Mouse (Mus musculus) kidney, adult 9 months (tissue): ENCODE results near the gene Bricd5.
"Not testable (repeated sequence)": the region's sequence is repeated elsewhere in the genome, so short reads cannot be mapped to it uniquely, and the experiment has no call there.

Experiments
- DNase-seq: peaks from one replicate; pipeline ENCODE4 v3.0.0; 2022

The Bricd5 gene

DNA sequence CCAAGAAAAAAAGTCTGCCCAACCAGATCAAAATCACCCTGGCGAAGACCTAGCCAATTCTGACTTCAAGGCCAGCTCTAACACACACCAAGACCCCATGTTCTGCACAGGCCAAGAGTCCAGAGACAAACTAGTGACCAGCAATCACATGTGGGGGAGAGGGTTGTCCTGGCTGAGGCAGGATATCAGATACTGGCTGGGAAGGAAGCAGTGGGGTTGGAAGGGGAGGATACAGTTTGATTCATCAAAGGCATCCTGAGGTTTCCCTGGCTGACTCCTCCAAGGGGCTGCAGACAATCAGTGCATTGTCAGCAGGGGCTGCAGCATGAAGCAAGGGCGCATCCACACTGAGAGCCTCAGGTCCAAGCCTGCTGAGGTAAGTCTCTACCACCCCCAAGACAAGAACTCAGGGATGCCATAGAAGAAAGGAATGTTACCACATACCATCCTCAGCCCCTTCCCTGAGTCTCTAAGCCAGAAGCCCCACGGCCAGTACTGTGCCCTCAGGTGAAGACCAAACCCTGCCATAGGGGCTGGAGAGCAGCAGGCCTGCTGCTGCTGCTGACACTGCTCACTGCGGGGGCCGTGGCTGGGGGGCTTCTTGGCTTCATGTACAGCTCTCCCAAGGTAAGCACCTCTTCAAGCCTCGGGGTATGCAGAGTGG is at the start of gene Bricd5:
Bricd5 (plus strand) TSS at position 273 of the 664 bp plus-strand sequence.
- DNase-seq: no peak

DNA sequence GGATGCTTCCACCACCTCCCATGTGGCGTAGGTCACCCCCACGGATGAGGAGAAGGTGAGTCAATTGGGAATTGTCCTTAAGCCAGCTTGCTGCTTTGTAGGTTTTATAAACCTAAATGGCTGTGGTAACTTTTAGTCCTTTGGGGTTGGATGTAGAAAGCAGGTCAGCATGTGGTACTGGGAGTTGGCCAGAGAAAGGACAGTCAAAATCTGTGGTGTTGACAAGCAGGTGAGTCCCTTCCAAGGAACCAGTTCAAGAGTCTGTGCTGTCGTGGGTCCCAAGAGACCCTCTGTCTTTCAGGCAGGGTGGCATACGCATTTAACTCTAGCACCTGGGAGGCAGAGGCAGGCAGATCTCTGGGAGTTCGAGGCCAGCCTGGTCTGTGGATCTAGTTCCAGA is 49.2 kb upstream of the Bricd5 start:
- DNase-seq: no peak

- not testable (repeated sequence) for DNase-seq
Measured at GRCm38 (mm10) chr17:24425326-24425725, 48.4 kb upstream of the Bricd5 start.

DNA sequence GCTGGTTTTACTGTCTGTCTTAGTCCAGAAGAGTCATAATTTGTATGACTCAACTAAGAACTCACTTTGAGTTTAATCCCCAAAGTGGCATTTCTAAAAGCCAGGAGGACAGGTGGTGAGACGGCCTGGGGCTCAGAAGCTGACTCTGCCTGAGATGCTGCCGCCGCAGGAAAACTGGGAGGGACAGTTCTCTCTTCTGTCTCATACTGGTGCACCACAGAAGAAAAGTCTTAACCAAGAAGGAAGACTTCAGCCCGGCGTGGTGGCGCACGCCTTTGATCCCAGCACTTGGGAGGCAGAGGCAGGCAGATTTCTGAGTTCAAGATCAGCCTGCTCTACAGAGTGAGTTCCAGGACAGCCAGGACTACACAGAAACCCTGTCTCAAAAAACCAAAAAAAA is 47.8 kb upstream of the Bricd5 start:
- DNase-seq: no peak

DNA sequence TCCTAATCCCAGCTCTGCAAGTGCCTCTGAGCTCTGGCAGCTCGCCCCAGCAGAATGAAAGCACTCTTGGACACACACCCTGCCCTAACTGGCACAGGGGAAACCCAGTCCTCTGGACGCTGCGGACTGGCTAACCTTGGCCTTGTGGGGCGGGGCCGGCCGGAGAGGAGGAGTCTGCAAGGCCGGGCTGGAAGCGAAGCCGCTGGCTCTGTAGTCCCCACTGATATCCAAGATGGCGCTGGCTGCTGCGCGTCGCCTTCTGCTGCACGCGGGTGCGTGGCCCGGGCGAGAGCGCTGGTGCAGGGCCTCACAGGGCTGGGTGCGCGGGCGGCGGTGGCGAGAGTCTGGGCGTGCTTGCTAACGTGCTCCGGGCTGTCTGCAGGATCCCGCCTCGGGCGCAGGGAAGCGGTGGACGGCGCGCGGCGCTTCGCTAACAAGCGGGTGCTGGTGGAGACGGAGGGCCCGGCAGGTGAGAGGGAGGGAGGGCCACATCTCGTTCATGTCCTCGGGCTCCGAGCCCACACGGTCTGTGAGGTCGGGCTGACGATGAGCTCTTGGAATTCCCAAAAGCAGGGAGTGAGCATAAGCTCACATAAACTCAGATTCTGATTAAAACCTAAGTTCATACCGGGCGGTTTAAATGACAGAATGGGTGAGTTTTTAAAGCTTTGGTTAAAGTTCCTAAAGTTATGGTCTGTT is 47.1 kb upstream of the Bricd5 start, which contains the start of gene Eci1:
Eci1 (plus strand) TSS at position 171 of the 699 bp plus-strand sequence.
- DNase-seq: peak; percentile 99

GRCm38 (mm10) chr17:24427170-24427557 is 46.5 kb upstream of the Bricd5 start:
- peak; percentile 49 for DNase-seq

DNA sequence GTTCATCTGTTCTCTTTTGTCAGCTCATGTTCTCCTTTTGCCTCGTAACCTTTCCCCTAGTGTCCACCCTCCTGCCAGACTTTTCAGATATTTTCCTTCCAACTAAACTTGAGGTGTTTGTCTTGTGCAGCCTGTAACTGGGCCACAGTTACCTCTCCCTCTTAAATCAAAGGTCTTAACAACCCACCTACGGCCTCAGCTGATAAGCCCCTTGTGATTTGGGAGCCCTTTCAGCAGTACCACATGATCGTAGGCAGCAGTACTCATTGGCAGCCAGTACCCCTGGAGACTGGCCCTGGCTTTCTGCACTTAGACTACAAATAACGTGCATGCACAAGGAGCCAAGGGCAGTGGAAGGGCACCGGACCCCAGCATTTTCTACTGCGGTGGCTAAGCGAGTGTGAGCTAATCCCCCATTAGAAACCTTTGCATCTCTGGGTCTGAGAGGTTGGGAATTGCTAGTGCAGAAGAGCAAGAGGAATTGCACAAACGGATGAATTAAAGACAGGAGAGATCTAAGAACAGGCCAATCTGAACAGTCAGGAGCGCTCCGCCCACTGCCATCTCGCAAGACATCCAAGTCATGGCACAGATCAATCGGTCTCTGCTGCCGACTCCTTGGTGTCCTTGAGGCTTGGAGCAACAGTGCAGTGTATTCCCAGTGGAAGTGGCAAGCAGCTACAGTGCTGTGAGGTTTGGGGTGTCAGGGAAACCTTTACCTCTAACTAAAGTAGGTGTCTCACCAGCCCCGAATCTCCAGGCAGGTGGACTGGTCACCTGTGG is 44.3 kb upstream of the Bricd5 start:
- DNase-seq: peak; percentile 82

DNA sequence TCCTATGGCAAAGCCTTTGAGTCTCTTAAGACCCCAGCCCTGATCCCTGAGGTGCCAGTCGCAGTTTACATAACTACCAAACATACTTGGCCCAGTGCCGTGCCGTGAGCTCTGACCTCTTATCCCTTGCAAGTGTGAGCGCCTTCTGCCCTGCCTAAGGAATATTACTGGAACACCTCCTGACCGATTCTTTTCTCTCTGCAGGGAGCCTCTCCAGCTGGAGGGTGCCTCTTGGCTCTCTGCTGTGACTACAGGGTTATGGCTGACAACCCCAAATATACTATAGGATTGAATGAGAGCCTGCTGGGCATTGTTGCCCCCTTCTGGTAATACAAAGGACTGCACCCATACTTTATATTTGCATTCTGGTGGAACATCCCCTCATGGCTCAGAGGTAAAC is 36.7 kb upstream of the Bricd5 start:
- DNase-seq: peak; percentile 62

GRCm38 (mm10) chr17:24440377-24440776 is 33.3 kb upstream of the Bricd5 start:
- DNase-seq: no peak

DNA sequence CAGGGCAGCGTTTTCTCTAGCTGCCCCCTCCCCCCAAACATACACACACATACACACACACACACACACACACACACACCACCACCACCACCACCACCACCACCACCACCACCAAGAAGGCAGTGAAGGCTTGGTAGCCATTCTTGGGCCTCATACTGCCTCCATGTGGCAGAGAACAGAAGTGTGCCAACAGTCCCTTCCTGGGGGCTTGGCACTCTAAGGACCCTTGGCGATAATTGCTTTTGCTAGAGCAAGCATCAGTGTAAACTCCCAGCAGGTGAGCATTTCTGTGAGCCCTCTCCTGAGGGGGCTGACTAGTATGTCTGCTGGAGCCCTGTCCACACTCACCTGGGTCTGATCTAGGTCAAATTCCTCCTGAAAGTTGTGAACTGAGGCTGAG is 32.5 kb upstream of the Bricd5 start:
- no peak for DNase-seq

DNA sequence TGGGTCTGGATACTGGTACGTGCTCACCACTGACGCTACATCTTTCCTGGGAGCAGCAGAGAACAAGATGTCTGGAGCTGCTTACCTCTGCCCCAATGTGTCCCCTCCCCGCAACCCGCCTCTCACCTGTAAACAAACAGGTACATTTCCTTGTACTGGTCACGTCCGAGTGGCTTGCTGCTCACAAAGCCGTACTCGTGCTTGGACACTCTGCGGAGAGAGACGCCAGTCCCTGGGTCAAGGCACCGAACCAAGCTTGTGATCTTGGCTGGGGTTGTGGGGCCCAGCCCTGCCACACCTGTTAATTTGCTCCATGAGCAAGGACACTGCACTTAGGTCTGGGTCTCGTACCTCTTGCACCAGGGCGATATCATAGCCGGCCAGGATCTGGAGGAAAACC is 31.6 kb upstream of the Bricd5 start:
- DNase-seq: peak; percentile 27

DNA sequence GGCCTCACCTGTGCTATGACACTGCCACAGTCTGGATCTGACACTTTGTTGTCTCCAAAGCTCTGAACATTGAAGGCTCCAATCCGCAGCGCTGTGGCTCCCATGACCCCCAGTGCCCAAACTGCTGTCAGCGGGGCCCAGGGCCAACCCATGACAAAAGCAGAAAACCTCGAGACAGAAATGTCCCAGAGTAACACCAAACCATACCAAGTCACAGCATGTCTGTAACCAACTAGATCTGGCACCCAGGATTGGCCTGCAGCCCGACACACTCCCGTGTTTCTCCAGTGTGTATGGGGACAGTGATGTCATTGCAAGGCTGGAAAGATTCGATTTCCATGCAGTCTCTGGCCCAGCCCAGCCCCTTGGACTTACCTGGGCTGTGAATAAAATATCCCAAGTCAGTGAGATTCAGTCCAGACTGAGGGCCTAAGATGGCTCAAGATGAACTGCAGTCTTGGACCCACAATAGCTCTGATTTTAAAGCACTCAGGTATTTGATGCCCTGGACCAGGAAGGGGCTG is 31.0 kb upstream of the Bricd5 start, which contains the start of gene Dnase1l2:
Dnase1l2 (minus strand) TSS at position 474 of the 524 bp plus-strand sequence.
- DNase-seq: no peak

DNA sequence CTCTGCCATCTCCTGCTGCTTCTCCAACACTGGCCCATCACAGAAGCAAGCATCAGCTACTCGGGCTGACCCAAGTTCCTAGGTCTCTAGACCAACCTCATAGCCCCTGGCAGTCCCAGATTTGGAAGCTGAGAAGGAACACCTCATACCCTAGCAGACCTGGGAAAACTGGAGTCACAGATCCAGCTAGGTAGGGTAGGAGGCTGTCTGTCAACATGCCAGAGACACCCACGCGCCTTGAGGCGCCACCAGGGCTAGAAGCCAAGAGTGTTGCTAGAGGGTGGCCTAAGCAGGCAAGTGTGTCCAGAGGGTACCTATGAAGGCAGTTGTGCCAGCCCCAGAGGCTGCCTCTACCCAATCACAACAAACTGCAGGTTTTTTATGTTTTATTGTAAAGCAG is 30.3 kb upstream of the Bricd5 start:
- peak; percentile 34 for DNase-seq

GRCm38 (mm10) chr17:24446590-24446989 is 27.1 kb upstream of the Bricd5 start:
- DNase-seq: no peak

GRCm38 (mm10) chr17:24449507-24449906 is 24.2 kb upstream of the Bricd5 start:
- no peak for DNase-seq

GRCm38 (mm10) chr17:24451220-24451619 is 22.5 kb upstream of the Bricd5 start:
- DNase-seq: no peak

- DNase-seq: peak; percentile 73
Measured at GRCm38 (mm10) chr17:24453372-24453771, 20.3 kb upstream of the Bricd5 start.

- DNase-seq: no peak
Measured at GRCm38 (mm10) chr17:24454218-24454755, 19.4 kb upstream of the Bricd5 start.

GRCm38 (mm10) chr17:24454756-24455522 is 18.7 kb upstream of the Bricd5 start:
- DNase-seq: peak; percentile 100

DNA sequence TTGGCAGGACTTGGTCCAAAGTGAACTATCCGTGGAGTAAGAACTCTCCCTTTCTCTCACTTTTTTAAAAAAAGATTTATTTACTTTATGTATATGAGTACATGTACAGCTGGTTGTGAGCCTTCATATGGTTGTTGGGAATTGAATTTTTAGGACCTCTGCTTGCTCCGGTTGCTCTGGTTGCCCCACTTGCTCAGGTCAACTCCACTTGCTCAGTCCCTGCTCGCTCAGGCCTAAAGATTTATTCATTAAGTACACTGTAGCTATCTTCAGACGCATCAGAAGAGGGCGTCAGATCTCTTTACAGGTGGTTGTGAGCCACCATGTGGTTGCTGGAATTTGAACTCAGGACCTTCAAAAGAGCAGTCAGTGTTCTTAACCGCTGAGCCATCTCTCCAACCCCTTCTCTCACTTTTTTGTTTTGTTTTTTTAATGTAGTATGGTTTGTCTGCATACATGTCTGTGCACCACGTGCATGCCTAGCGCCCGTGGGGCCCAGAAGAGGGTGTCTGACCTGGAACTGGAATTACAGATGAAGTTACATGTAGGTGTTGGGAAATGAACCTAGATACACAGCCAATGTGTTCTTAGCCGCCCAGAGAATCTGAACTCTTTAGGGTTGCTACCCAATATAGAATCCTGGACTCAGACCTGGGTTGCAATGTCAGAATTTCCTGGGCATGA is 18.0 kb upstream of the Bricd5 start:
- not testable (repeated sequence) for DNase-seq

- DNase-seq: peak; percentile 63
Measured at GRCm38 (mm10) chr17:24461580-24461979, 12.1 kb upstream of the Bricd5 start.

GRCm38 (mm10) chr17:24462932-24463331 is 10.8 kb upstream of the Bricd5 start:
- DNase-seq: no peak
